Mouse (Mus musculus) ovary, adult 10 weeks (tissue): Measurements from ENCODE around the gene Tbck. TPM values are rescaled to one million over a fixed set of nuclear protein-coding genes. Genes with fewer than 3 reads are reported as not detected.

Experiments
- polyA plus RNA-seq: library from polyadenylated mRNA; stranded (reverse); fragments of 350-450 nt; fragmentation: Illumina TruSeq; extraction: RNeasy Lipid Tissue Mini Kit (QIAGEN cat#74804); gene quantifications from one replicate; pipeline ENCODE4 v1.2.3, GENCODE M21; 2014

The Tbck gene
- polyA plus RNA-seq, result 22.0 TPM

GRCm38 (mm10) chr3:132683447-132684230, at the start of gene Tbck:
Gene Tbck (plus strand): TSS chr3:132684144.

GRCm38 (mm10) chr3:132684231-132684928, 436 bp downstream of the Tbck start, which contains the start of gene Aimp1:
Gene Aimp1 (minus strand): TSS chr3:132684370.

Other genes with a start within 250 kb of the Tbck start
- not detected for gene Gimd1, start 54.3 kb upstream of the Tbck start, polyA plus RNA-seq
- gene Aimp1, start 226 bp downstream of the Tbck start, polyA plus RNA-seq, result 139 TPM